Mouse (Mus musculus): Measurements from ENCODE around the gene Hoxa7. TPM values are rescaled to one million over a fixed set of nuclear protein-coding genes. Genes with fewer than 3 reads are reported as not detected.

Gene Hoxa7
- total and polyA plus RNA-seq, 3 experiments, result 0.17 TPM; not detected in 2

GRCm38 (mm10) chr6:52185834-52186233 is 35.8 kb downstream of the Hoxa7 start:
- DNase-seq (ENCODE audit: low read depth, low spot score), result no peak
- Histone ChIP-seq H3K4me3 (ENCODE audit: control insufficient read depth in 1 of 2, insufficient read depth in 1 of 2, low read depth in 2 of 2, low read length in 2 of 2) (no peak overlapping the region), H3K79me2 (ENCODE audit: control insufficient read depth, insufficient read depth, low read length, poor library complexity) (no peaks in the 10 kb centered on the region), H3K27me3 (ENCODE audit: control insufficient read depth in 1 of 2, insufficient read depth in 2 of 2, low read length in 2 of 2) (no peaks in the 10 kb centered on the region), H3K9me3 (replicated peaks; ENCODE audit: insufficient read depth, low read length) (no peaks in the 10 kb centered on the region), H3K9ac (ENCODE audit: control insufficient read depth, low read depth, low read length, poor library complexity, severe bottlenecking) (no peak overlapping the region), H3K4me1 (ENCODE audit: control insufficient read depth in 1 of 2, insufficient read depth in 2 of 2, low read length in 2 of 2) (no peaks in the 10 kb centered on the region), H3K36me3 (ENCODE audit: control insufficient read depth in 1 of 2, insufficient read depth in 2 of 2, low read length in 2 of 2) (no peaks in the 10 kb centered on the region), H3K27ac (ENCODE audit: control insufficient read depth, low read depth, low read length) (no peak overlapping the region)
- TF ChIP-seq MYC (IDR thresholded peaks at IDR 0.05; ENCODE audit: low read depth, low read length) (no peak), ZKSCAN1 (IDR thresholded peaks at IDR 0.05; ENCODE audit: low read depth, low read length) (no peak), BHLHE40 (IDR thresholded peaks at IDR 0.05; ENCODE audit: borderline replicate concordance, low read depth, low read length) (no peak), POLR2AphosphoS5 (IDR thresholded peaks at IDR 0.05; ENCODE audit: borderline replicate concordance, low read depth, low read length) (no peak), E2F4 (IDR thresholded peaks at IDR 0.05; ENCODE audit: borderline replicate concordance, low read depth, low read length) (no peak), HCFC1 (IDR thresholded peaks at IDR 0.05; ENCODE audit: low read depth, low read length) (no peak), CHD2 (IDR thresholded peaks at IDR 0.05; ENCODE audit: low read length) (no peak)

DNA sequence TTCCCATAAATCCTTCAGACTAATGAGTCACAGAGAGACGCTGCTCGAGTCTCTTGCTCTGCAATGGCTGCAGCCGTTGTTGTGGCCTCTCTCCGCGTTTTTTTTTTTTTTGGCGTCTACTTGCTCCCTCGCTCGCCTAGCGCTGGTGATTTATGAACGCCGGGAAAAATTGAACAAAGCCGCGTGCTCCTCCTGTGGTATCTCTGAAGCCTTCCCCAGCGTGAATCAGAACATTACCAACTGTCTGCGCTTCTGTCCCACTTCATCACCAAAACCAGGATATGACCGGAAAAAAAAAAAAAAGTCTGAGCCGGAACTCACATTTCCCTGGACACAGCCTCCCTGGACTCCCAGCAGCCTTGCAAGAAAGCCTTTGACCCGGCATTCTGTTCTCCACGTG is 36.4 kb downstream of the Hoxa7 start:
- Histone ChIP-seq H3K4me1 (ENCODE audit: control insufficient read depth in 1 of 2, insufficient read depth in 2 of 2, low read length in 2 of 2) (no peaks in the 10 kb centered on the region), H3K9me3 (replicated peaks; ENCODE audit: insufficient read depth, low read length) (no peaks in the 10 kb centered on the region), H3K27me3 (ENCODE audit: control insufficient read depth in 1 of 2, insufficient read depth in 2 of 2, low read length in 2 of 2) (no peaks in the 10 kb centered on the region), H3K36me3 (ENCODE audit: control insufficient read depth in 1 of 2, insufficient read depth in 2 of 2, low read length in 2 of 2) (no peaks in the 10 kb centered on the region), H3K27ac (ENCODE audit: control insufficient read depth, low read depth, low read length) (no peak overlapping the region), H3K9ac (ENCODE audit: control insufficient read depth, low read depth, low read length, poor library complexity, severe bottlenecking) (no peak overlapping the region), H3K4me3 (ENCODE audit: control insufficient read depth in 1 of 2, insufficient read depth in 1 of 2, low read depth in 2 of 2, low read length in 2 of 2) (no peak overlapping the region), H3K79me2 (ENCODE audit: control insufficient read depth, insufficient read depth, low read length, poor library complexity) (no peaks in the 10 kb centered on the region)
- no peak for DNase-seq (ENCODE audit: low read depth, low spot score)
- TF ChIP-seq EP300 (IDR thresholded peaks at IDR 0.05; ENCODE audit: low read depth in 1 of 2, low read length in 2 of 2), result no peak
- TF ChIP-seq MAX (IDR thresholded peaks at IDR 0.05; ENCODE audit: low read length), result no peak
- TF ChIP-seq NRF1 (IDR thresholded peaks at IDR 0.05; ENCODE audit: insufficient read depth, low read depth, low read length, poor library complexity, severe bottlenecking), result no peak
- no peak for TF ChIP-seq POLR2AphosphoS2 (IDR thresholded peaks at IDR 0.05; ENCODE audit: low read length)
- no peak for TF ChIP-seq JUND (IDR thresholded peaks at IDR 0.05; ENCODE audit: low read depth, low read length)
- TF ChIP-seq GATA1 (IDR thresholded peaks at IDR 0.05; ENCODE audit: low read depth, low read length), result no peak
- TF ChIP-seq MAZ (IDR thresholded peaks at IDR 0.05; ENCODE audit: low read depth, low read length), result no peak
- no peak for TF ChIP-seq NELFE (IDR thresholded peaks at IDR 0.05; ENCODE audit: low read depth, low read length)
- TF ChIP-seq MXI1 (IDR thresholded peaks at IDR 0.05; ENCODE audit: low read depth, low read length), result no peak
- no peak for TF ChIP-seq SMC3 (IDR thresholded peaks at IDR 0.05; ENCODE audit: low read depth, low read length)
- TF ChIP-seq USF2 (IDR thresholded peaks at IDR 0.05; ENCODE audit: borderline replicate concordance in 1 of 2, insufficient read depth in 1 of 2, low read depth in 1 of 2, low read length in 2 of 2), result no peak
- TF ChIP-seq RCOR1 (IDR thresholded peaks at IDR 0.05; ENCODE audit: low read depth, low read length), result no peak
- no peak for TF ChIP-seq USF1 (IDR thresholded peaks at IDR 0.05; ENCODE audit: low read depth, low read length)
- TF ChIP-seq HCFC1 (IDR thresholded peaks at IDR 0.05; ENCODE audit: low read depth, low read length), result no peak
- no peak for TF ChIP-seq E2F4 (IDR thresholded peaks at IDR 0.05; ENCODE audit: borderline replicate concordance, low read depth, low read length)
- no peak for TF ChIP-seq MEF2A (IDR thresholded peaks at IDR 0.05; ENCODE audit: extremely low read depth, insufficient replicate concordance, low read depth, low read length, poor library complexity, severe bottlenecking)
- TF ChIP-seq CTCF (IDR thresholded peaks at IDR 0.05 in 2 of 3, conservative IDR thresholded peaks at IDR 0.05 in 1 of 3; ENCODE audit: control insufficient read depth in 1 of 3, insufficient read depth in 1 of 3, low read depth in 2 of 3, low read length in 3 of 3, poor library complexity in 1 of 3, severe bottlenecking in 1 of 3), result no peak
